Mouse (Mus musculus) kidney, postnatal 14 days (tissue): ENCODE results near the gene Papss1.
"Not testable (repeated sequence)": the region's sequence is repeated elsewhere in the genome, so short reads cannot be mapped to it uniquely, and the experiment has no call there.

ENCODE experiments used
- DNase-seq: peaks from one replicate; pipeline ENCODE4 v3.0.0; 2022; ENCODE audit warnings: mixed read lengths

The Papss1 gene

GRCm38 (mm10) chr3:131564430-131565256 lies at the start of gene Papss1:
Gene Papss1, plus strand, starts transcription at chr3:131564768.
- peak; percentile 100 for DNase-seq

GRCm38 (mm10) chr3:131516332-131516999 lies 48.1 kb upstream of the Papss1 start:
- DNase-seq: no peak

GRCm38 (mm10) chr3:131517756-131518155 lies 46.8 kb upstream of the Papss1 start:
- no peak for DNase-seq

- no peak for DNase-seq
Observed at GRCm38 (mm10) chr3:131521206-131521605, 43.4 kb upstream of the Papss1 start.

GRCm38 (mm10) chr3:131522243-131522642 lies 42.3 kb upstream of the Papss1 start:
- no peak for DNase-seq

- DNase-seq: no peak
Observed at GRCm38 (mm10) chr3:131523749-131524148, 40.8 kb upstream of the Papss1 start.

GRCm38 (mm10) chr3:131524210-131524609 lies 40.4 kb upstream of the Papss1 start:
- DNase-seq: no peak

GRCm38 (mm10) chr3:131524779-131525178 lies 39.8 kb upstream of the Papss1 start:
- DNase-seq: peak; percentile 54

GRCm38 (mm10) chr3:131525229-131525628 lies 39.3 kb upstream of the Papss1 start:
- DNase-seq: no peak

GRCm38 (mm10) chr3:131541244-131541942 lies 23.2 kb upstream of the Papss1 start:
- DNase-seq: no peak

- DNase-seq: not testable (repeated sequence)
Observed at GRCm38 (mm10) chr3:131547562-131547961, 17.0 kb upstream of the Papss1 start.

GRCm38 (mm10) chr3:131550046-131550445 lies 14.5 kb upstream of the Papss1 start:
- DNase-seq: no peak

- DNase-seq: peak; percentile 58
Observed at GRCm38 (mm10) chr3:131552349-131553254, 12.0 kb upstream of the Papss1 start.

- DNase-seq: no peak
Observed at GRCm38 (mm10) chr3:131555771-131556170, 8.8 kb upstream of the Papss1 start.

GRCm38 (mm10) chr3:131561591-131561990 lies 3.0 kb upstream of the Papss1 start:
- no peak for DNase-seq

GRCm38 (mm10) chr3:131565257-131565610 lies 666 bp downstream of the Papss1 start:
- peak; percentile 37 for DNase-seq

GRCm38 (mm10) chr3:131566281-131566680 lies 1.7 kb downstream of the Papss1 start:
- DNase-seq: no peak

- DNase-seq: no peak
Observed at GRCm38 (mm10) chr3:131570506-131570905, 5.9 kb downstream of the Papss1 start.

GRCm38 (mm10) chr3:131573555-131573954 lies 9.0 kb downstream of the Papss1 start:
- peak; percentile 56 for DNase-seq

GRCm38 (mm10) chr3:131578434-131579104 lies 14.0 kb downstream of the Papss1 start:
- DNase-seq: no peak

- DNase-seq: no peak
Observed at GRCm38 (mm10) chr3:131580040-131580439, 15.5 kb downstream of the Papss1 start.

GRCm38 (mm10) chr3:131581096-131581495 lies 16.5 kb downstream of the Papss1 start:
- DNase-seq: no peak
